Comparison of ENCODE assay signal across 10 mouse cellular contexts in genomic region chr4:96680233-96680632, GRCm38 (mm10). TPM values are rescaled to one million over a fixed set of nuclear protein-coding genes. Genes with fewer than 3 reads are reported as not detected.
A peak's percentile ranks its signal among the peaks of the same experiment; 100 is the strongest.
DNase-seq lines count a peak whose midpoint lies in the region; ATAC-seq and TF ChIP-seq lines count a peak whose summit lies in the region.
"Had no signal": no experiment of that assay in that cellular context is flagged by ENCODE, and none has a peak within 500 bp of the region (broad histone marks: within the 10 kb centered on the region; RNA-seq: fewer than 3 reads in every experiment).

No protein-coding gene starts in this region.

- H3K9ac ChIP-seq in ES-Bruce4 (ENCODE audit: low read depth, poor library complexity, severe bottlenecking), result no peak overlapping the region
- H3K9ac ChIP-seq in midbrain, embryonic 13.5 days (replicated peaks), result no peak overlapping the region
- H3K9ac ChIP-seq: limb, embryonic 13.5 days had no signal

- no peak overlapping the region for H3K4me3 ChIP-seq in ES-Bruce4 (ENCODE audit: low read depth, low read length)
- no peak overlapping the region for H3K4me3 ChIP-seq in midbrain, embryonic 13.5 days (replicated peaks)
- H3K4me3 ChIP-seq: limb, embryonic 13.5 days had no signal

- intact Hi-C loops in gastrocnemius, postnatal 14 days (cut with DNase I; ENCODE audit: low total_unique reads), result loop anchor here (10.0 kb wide), 1 partner anchor 405 kb away; no protein-coding TSS in a partner anchor

- ATAC-seq in midbrain, embryonic 13.5 days, result no peak

- no peak for TF ChIP-seq POLR2A in ES-Bruce4 (IDR thresholded peaks at IDR 0.05; ENCODE audit: insufficient read depth, low read length)

- peak; percentile 41 for TF ChIP-seq CTCF in ES-Bruce4 (IDR thresholded peaks at IDR 0.05; ENCODE audit: low read depth, low read length)

- H3K9me3 ChIP-seq in ES-Bruce4 (replicated peaks; ENCODE audit: control insufficient read depth, insufficient read depth, low read length, poor library complexity, severe bottlenecking), result no peaks in the 10 kb centered on the region
- no peaks in the 10 kb centered on the region for H3K9me3 ChIP-seq in midbrain, embryonic 13.5 days
- H3K9me3 ChIP-seq: limb, embryonic 13.5 days had no signal

- H3K27me3 ChIP-seq in ES-Bruce4 (ENCODE audit: control insufficient read depth, insufficient read depth, low read length, poor library complexity, severe bottlenecking), result no peaks in the 10 kb centered on the region
- H3K27me3 ChIP-seq in midbrain, embryonic 13.5 days, result no peaks in the 10 kb centered on the region
- H3K27me3 ChIP-seq: limb, embryonic 13.5 days had no signal

- H3K4me1 ChIP-seq in ES-Bruce4 (ENCODE audit: control insufficient read depth, insufficient read depth, low read length), result no peaks in the 10 kb centered on the region
- no peaks in the 10 kb centered on the region for H3K4me1 ChIP-seq in midbrain, embryonic 13.5 days (replicated peaks)
- H3K4me1 ChIP-seq: limb, embryonic 13.5 days had no signal

- no peak for TF ChIP-seq EP300 in ES-Bruce4 (IDR thresholded peaks at IDR 0.05; ENCODE audit: insufficient read depth, low read depth, low read length)

- 15% methylated on average over 1 of the region's 1 CpGs for WGBS in midbrain, embryonic 13.5 days

- H3K4me2 ChIP-seq in midbrain, embryonic 13.5 days (replicated peaks), result no peak overlapping the region
- H3K4me2 ChIP-seq: limb, embryonic 13.5 days had no signal

- H3K27ac ChIP-seq in ES-Bruce4 (ENCODE audit: insufficient read depth, low read length), result no peak overlapping the region
- no peak overlapping the region for H3K27ac ChIP-seq in midbrain, embryonic 13.5 days
- H3K27ac ChIP-seq: limb, embryonic 13.5 days had no signal

- H3K36me3 ChIP-seq in ES-Bruce4 (ENCODE audit: control insufficient read depth, insufficient read depth, low read length, poor library complexity, severe bottlenecking), result no peaks in the 10 kb centered on the region
- H3K36me3 ChIP-seq in midbrain, embryonic 13.5 days, result no peaks in the 10 kb centered on the region
- H3K36me3 ChIP-seq: limb, embryonic 13.5 days had no signal

- DNase-seq in gastrocnemius, postnatal 14 days, result peak; percentile 20
- DNase-seq in gastrocnemius, adult 18-20 months (ENCODE audit: low spot score), result no peak
- DNase-seq in adipocyte (ENCODE audit: low spot score) (peak; percentile 22), MN1 (ENCODE audit: low spot score) (no peak)
- DNase-seq in layer of hippocampus, adult 18-20 months (ENCODE audit: low spot score in 2 of 2), result peak; percentile 13 to 53
- DNase-seq in spleen, postnatal 4 days (ENCODE audit: low spot score in 2 of 2), result no peak

RNA-seq across cellular contexts. Expression of gene Cyp2j5, which starts 16.3 kb away (rescaled TPM):
- total RNA-seq in gastrocnemius, postnatal 14 days (2021), result not detected
- total RNA-seq in gastrocnemius, adult 18-20 months (2021), result under 1 TPM in 1 of 2 experiments, not detected in 1; 0.09 TPM
- not detected in 2 replicates for polyA plus RNA-seq in ES-Bruce4 (2011; ENCODE audit: insufficient read depth, insufficient read length, low read depth, missing spikeins)
- not detected for total RNA-seq in layer of hippocampus, adult 18-20 months (2021)
- not detected in 2 replicates for polyA plus RNA-seq in midbrain, embryonic 13.5 days (2015; fragmentation: Nextera tagmentation; extraction: Ambion mirVana)
- polyA plus RNA-seq: limb, embryonic 13.5 days; neural tube, embryonic 14.5 days had no signal

Comparison
In these comparisons a context has a peak if more than half of its experiments do, and no peak if none do; other contexts are left out.
1. DNase-seq: peak in gastrocnemius, postnatal 14 days (single experiment), adipocyte (single experiment) and layer of hippocampus, adult 18-20 months (2 of 2); none in gastrocnemius, adult 18-20 months (single experiment), spleen, postnatal 4 days (0 of 2) and MN1 (single experiment).